Comparison of ENCODE assay signal across 18 mouse cellular contexts in genomic region chr3:98246985-98247751, GRCm38 (mm10). TPM values are rescaled to one million over a fixed set of nuclear protein-coding genes. Genes with fewer than 3 reads are reported as not detected.
DNase-seq lines count a peak whose midpoint lies in the region; ATAC-seq and TF ChIP-seq lines count a peak whose summit lies in the region.
"Had no signal": no experiment of that assay in that cellular context is flagged by ENCODE, and none has a peak within 500 bp of the region (broad histone marks: within the 10 kb centered on the region; RNA-seq: fewer than 3 reads in every experiment).

No protein-coding gene starts in this region.

- no peaks in the 10 kb centered on the region for H3K9me3 ChIP-seq in hindbrain, embryonic 15.5 days
- H3K9me3 ChIP-seq in hindbrain, postnatal 0 days (ENCODE audit: low read length) = no peaks in the 10 kb centered on the region
- no peaks in the 10 kb centered on the region for H3K9me3 ChIP-seq in liver, embryonic 11.5 days (ENCODE audit: control insufficient read depth, low read length)
- no peaks in the 10 kb centered on the region for H3K9me3 ChIP-seq in midbrain, embryonic 11.5 days (ENCODE audit: control insufficient read depth, low read length)
- H3K9me3 ChIP-seq: kidney, embryonic 15.5 days had no signal

- peak; percentile 38; the same call in 1 of the 2 replicates for ATAC-seq in hindbrain, embryonic 15.5 days (ENCODE audit: low FRiP score, low read depth)
- no peak for ATAC-seq in hindbrain, postnatal 0 days
- peak; percentile 74 for ATAC-seq in liver, embryonic 11.5 days (replicated peaks; ENCODE audit: low FRiP score)
- peak; percentile 57; the same call in 1 of the 2 replicates for ATAC-seq in midbrain, embryonic 11.5 days (ENCODE audit: low FRiP score)
- ATAC-seq in erythroid progenitor cell, adult 5-6 weeks (replicated peaks; ENCODE audit: low FRiP score, poor library complexity, severe bottlenecking) = no peak

- H3K4me1 ChIP-seq in hindbrain, embryonic 15.5 days (replicated peaks) = 0 out of 2 replicates have a peak, but pooled peaks cover 8% of the 10 kb centered on the region
- no peaks in the 10 kb centered on the region for H3K4me1 ChIP-seq in hindbrain, postnatal 0 days (ENCODE audit: insufficient read depth, low read length)
- peaks cover 12% of the 10 kb centered on the region; the same call in 1 of the 2 replicates for H3K4me1 ChIP-seq in liver, embryonic 11.5 days (replicated peaks; ENCODE audit: control insufficient read depth, insufficient read depth, low read length)
- H3K4me1 ChIP-seq in midbrain, embryonic 11.5 days (ENCODE audit: control insufficient read depth, insufficient read depth, low read length) = peaks cover 5% of the 10 kb centered on the region

- no peak for DNase-seq in hindbrain, postnatal 0 days (ENCODE audit: low spot score)
- DNase-seq in R1 (ENCODE audit: low read depth, low spot score) = peak; percentile 33
- no peak for DNase-seq in liver, embryonic 11.5 days (ENCODE audit: low spot score)
- DNase-seq in midbrain, embryonic 11.5 days (ENCODE audit: low spot score, missing footprints) = no peak
- DNase-seq in thymus, postnatal 0 days (ENCODE audit: low spot score) = no peak
- no peak for DNase-seq in thymus, postnatal 25 days
- DNase-seq: cerebellum, postnatal 10 days; heart, adult 2 months; right cerebral cortex, postnatal 4 days had no signal

- no peak for TF ChIP-seq CTCF in hindbrain, postnatal 0 days (IDR thresholded peaks at IDR 0.05; ENCODE audit: low read depth)

- H3K27me3 ChIP-seq in hindbrain, embryonic 15.5 days = no peaks in the 10 kb centered on the region
- no peaks in the 10 kb centered on the region for H3K27me3 ChIP-seq in hindbrain, postnatal 0 days (ENCODE audit: insufficient read depth, low read length)
- H3K27me3 ChIP-seq in liver, embryonic 11.5 days (replicated peaks; ENCODE audit: control insufficient read depth, insufficient read depth, low read length) = no peaks in the 10 kb centered on the region
- H3K27me3 ChIP-seq in midbrain, embryonic 11.5 days (ENCODE audit: control insufficient read depth, insufficient read depth, low read length) = no peaks in the 10 kb centered on the region
- H3K27me3 ChIP-seq: kidney, embryonic 15.5 days; limb, embryonic 13.5 days had no signal

- no peak overlapping the region for H3K9ac ChIP-seq in hindbrain, embryonic 15.5 days
- H3K9ac ChIP-seq in hindbrain, postnatal 0 days (replicated peaks; ENCODE audit: low read length) = no peak overlapping the region
- no peak overlapping the region for H3K9ac ChIP-seq in liver, embryonic 11.5 days (ENCODE audit: low read depth, low read length)
- no peak overlapping the region; the same call in 1 of the 2 replicates for H3K9ac ChIP-seq in midbrain, embryonic 11.5 days (ENCODE audit: low read length)
- H3K9ac ChIP-seq: kidney, embryonic 15.5 days; limb, embryonic 13.5 days had no signal

- H3K36me3 ChIP-seq in hindbrain, embryonic 15.5 days = no peaks in the 10 kb centered on the region
- no peaks in the 10 kb centered on the region for H3K36me3 ChIP-seq in hindbrain, postnatal 0 days (ENCODE audit: insufficient read depth, low read length)
- no peaks in the 10 kb centered on the region for H3K36me3 ChIP-seq in liver, embryonic 11.5 days (ENCODE audit: control insufficient read depth, insufficient read depth, low read length)
- H3K36me3 ChIP-seq in midbrain, embryonic 11.5 days (ENCODE audit: control insufficient read depth, insufficient read depth, low read length) = no peaks in the 10 kb centered on the region
- H3K36me3 ChIP-seq: kidney, embryonic 15.5 days; limb, embryonic 13.5 days had no signal

- no peak overlapping the region for H3K4me2 ChIP-seq in hindbrain, embryonic 15.5 days
- no peak overlapping the region for H3K4me2 ChIP-seq in hindbrain, postnatal 0 days (ENCODE audit: low read depth, low read length)
- no peak overlapping the region for H3K4me2 ChIP-seq in liver, embryonic 11.5 days
- no peak overlapping the region for H3K4me2 ChIP-seq in midbrain, embryonic 11.5 days
- H3K4me2 ChIP-seq: kidney, embryonic 15.5 days; limb, embryonic 13.5 days had no signal

- no peak overlapping the region for H3K27ac ChIP-seq in hindbrain, embryonic 15.5 days (replicated peaks)
- no peak overlapping the region for H3K27ac ChIP-seq in hindbrain, postnatal 0 days
- peak overlapping the region; percentile 8; the same call in 1 of the 2 replicates for H3K27ac ChIP-seq in liver, embryonic 11.5 days (ENCODE audit: low read depth, low read length)
- no peak overlapping the region for H3K27ac ChIP-seq in midbrain, embryonic 11.5 days (ENCODE audit: low read depth, low read length)
- H3K27ac ChIP-seq: heart, adult 2 months; kidney, embryonic 15.5 days; limb, embryonic 13.5 days had no signal

- H3K4me3 ChIP-seq in hindbrain, embryonic 15.5 days = no peak overlapping the region
- no peak overlapping the region for H3K4me3 ChIP-seq in hindbrain, postnatal 0 days (ENCODE audit: low read length)
- no peak overlapping the region for H3K4me3 ChIP-seq in liver, embryonic 11.5 days (ENCODE audit: low read depth, low read length)
- H3K4me3 ChIP-seq in midbrain, embryonic 11.5 days (ENCODE audit: low read depth, low read length) = no peak overlapping the region
- H3K4me3 ChIP-seq: heart, adult 2 months; kidney, embryonic 15.5 days; limb, embryonic 13.5 days had no signal

- 40% methylated on average over 7 of the region's 7 CpGs for WGBS in hindbrain, embryonic 15.5 days
- 44% methylated on average over 7 of the region's 7 CpGs for WGBS in hindbrain, postnatal 0 days
- 43% methylated on average over 7 of the region's 7 CpGs for WGBS in liver, embryonic 11.5 days
- WGBS in midbrain, embryonic 11.5 days = 30% methylated on average over 7 of the region's 7 CpGs

RNA-seq across cellular contexts. Expression of gene Reg4, which starts 25.2 kb away (rescaled TPM):
- polyA plus RNA-seq in hindbrain, embryonic 15.5 days (2015; fragmentation: Nextera tagmentation; extraction: Ambion mirVana) = not detected in 2 replicates
- total RNA-seq in hindbrain, postnatal 0 days (2014; rRNA removed) = not detected in 2 replicates
- polyA plus RNA-seq in hindbrain, postnatal 0 days (2015; fragmentation: Nextera tagmentation; extraction: Ambion mirVana) = 0.19 TPM in 1 of 2 replicates, not detected in the other
- polyA plus RNA-seq in liver, embryonic 11.5 days (2014; fragmentation: Nextera tagmentation; extraction: Ambion mirVana) = 0.16 TPM in 1 of 2 replicates, not detected in the other
- polyA plus RNA-seq in midbrain, embryonic 11.5 days (2014; fragmentation: Nextera tagmentation; extraction: Ambion mirVana) = not detected in 2 replicates
- polyA plus RNA-seq in thymus, postnatal 0 days (2015; fragmentation: Nextera tagmentation; extraction: Ambion mirVana) = 0.58 and 0.59 TPM in 2 replicates
- not detected in 2 replicates for total RNA-seq in erythroid progenitor cell, adult 5-6 weeks (2015; ENCODE audit: low replicate concordance)
- not detected in 2 replicates for total RNA-seq in erythroid progenitor cell, adult 5-6 weeks (2017; ENCODE audit: low replicate concordance)
- total RNA-seq: adrenal gland, adult 18-20 months; heart, adult 2 months; layer of hippocampus, postnatal 25 days; monocyte, adult 5-6 weeks had no signal
- polyA plus RNA-seq: C2C12; heart, adult 2 months; hindbrain, embryonic 11.5 days; limb, embryonic 13.5 days had no signal

RNA-seq across cellular contexts. Expression of gene Hmgcs2, which starts 33.1 kb away (rescaled TPM):
- polyA plus RNA-seq in hindbrain, embryonic 15.5 days (2015; fragmentation: Nextera tagmentation; extraction: Ambion mirVana) = 21.1 and 22.7 TPM in 2 replicates
- total RNA-seq in hindbrain, postnatal 0 days (2014; rRNA removed) = 23.9 and 30.5 TPM in 2 replicates
- polyA plus RNA-seq in hindbrain, postnatal 0 days (2015; fragmentation: Nextera tagmentation; extraction: Ambion mirVana) = 40.2 and 42.2 TPM in 2 replicates
- 29.9 and 32.9 TPM in 2 replicates for polyA plus RNA-seq in liver, embryonic 11.5 days (2014; fragmentation: Nextera tagmentation; extraction: Ambion mirVana)
- 4.3 and 5.7 TPM in 2 replicates for polyA plus RNA-seq in midbrain, embryonic 11.5 days (2014; fragmentation: Nextera tagmentation; extraction: Ambion mirVana)
- 19.9 and 26.7 TPM in 2 replicates for polyA plus RNA-seq in thymus, postnatal 0 days (2015; fragmentation: Nextera tagmentation; extraction: Ambion mirVana)
- not detected in 2 replicates for total RNA-seq in erythroid progenitor cell, adult 5-6 weeks (2015; ENCODE audit: low replicate concordance)
- 1.6 TPM in 1 of 2 replicates, not detected in the other for total RNA-seq in erythroid progenitor cell, adult 5-6 weeks (2017; ENCODE audit: low replicate concordance)
- total RNA-seq: monocyte, adult 5-6 weeks had no signal

Comparison
In these comparisons a context has a peak if more than half of its experiments do, and no peak if none do; other contexts are left out.
1. ATAC-seq: peak in hindbrain, embryonic 15.5 days (single experiment), liver, embryonic 11.5 days (single experiment) and midbrain, embryonic 11.5 days (single experiment); none in hindbrain, postnatal 0 days (single experiment) and erythroid progenitor cell, adult 5-6 weeks (single experiment).